Mouse (Mus musculus) c-Kit-positive CD71-negative TER-119-negative erythroid progenitor cells, embryonic 14.5 days (primary cell): ENCODE data around the gene Frs2.

ENCODE experiments used
- DNase-seq: peaks from one replicate; pipeline ENCODE4 v3.0.0-alpha.2; 2013; ENCODE audit warnings: low read depth

The Frs2 gene

GRCm38 (mm10) chr10:117148361-117149003 is at the start of gene Frs2:
Frs2 (minus strand) TSS chr10:117148534.
- peak; percentile 88 for DNase-seq

GRCm38 (mm10) chr10:117196696-117197095 is 48.4 kb upstream of the Frs2 start:
- DNase-seq: no peak

GRCm38 (mm10) chr10:117195748-117196147 is 47.4 kb upstream of the Frs2 start:
- no peak for DNase-seq

- no peak for DNase-seq
Measured at GRCm38 (mm10) chr10:117195005-117195404, 46.7 kb upstream of the Frs2 start.

GRCm38 (mm10) chr10:117193364-117193763 is 45.0 kb upstream of the Frs2 start:
- no peak for DNase-seq

GRCm38 (mm10) chr10:117185399-117186089 is 37.2 kb upstream of the Frs2 start:
- DNase-seq: no peak

- DNase-seq: no peak
Measured at GRCm38 (mm10) chr10:117181098-117181497, 32.8 kb upstream of the Frs2 start.

GRCm38 (mm10) chr10:117174645-117175044 is 26.3 kb upstream of the Frs2 start:
- DNase-seq: no peak

- DNase-seq: no peak
Measured at GRCm38 (mm10) chr10:117173566-117174438, 25.5 kb upstream of the Frs2 start.

GRCm38 (mm10) chr10:117173111-117173510 is 24.8 kb upstream of the Frs2 start:
- no peak for DNase-seq

- no peak for DNase-seq
Measured at GRCm38 (mm10) chr10:117172069-117172468, 23.7 kb upstream of the Frs2 start.

- DNase-seq: no peak
Measured at GRCm38 (mm10) chr10:117166785-117167425, 18.6 kb upstream of the Frs2 start.

GRCm38 (mm10) chr10:117162662-117163061 is 14.3 kb upstream of the Frs2 start:
- no peak for DNase-seq

- no peak for DNase-seq
Measured at GRCm38 (mm10) chr10:117160099-117160498, 11.8 kb upstream of the Frs2 start.

- no peak for DNase-seq
Measured at GRCm38 (mm10) chr10:117152247-117152646, 3.9 kb upstream of the Frs2 start.

- DNase-seq: no peak
Measured at GRCm38 (mm10) chr10:117151676-117152075, 3.3 kb upstream of the Frs2 start.

- no peak for DNase-seq
Measured at GRCm38 (mm10) chr10:117151241-117151640, 2.9 kb upstream of the Frs2 start.

GRCm38 (mm10) chr10:117150764-117151163 is 2.4 kb upstream of the Frs2 start:
- no peak for DNase-seq

GRCm38 (mm10) chr10:117149942-117150617 is 1.7 kb upstream of the Frs2 start:
- peak; percentile 53 for DNase-seq

GRCm38 (mm10) chr10:117149241-117149640 is 907 bp upstream of the Frs2 start:
- DNase-seq: no peak

- no peak for DNase-seq
Measured at GRCm38 (mm10) chr10:117147463-117148360, 622 bp downstream of the Frs2 start.
